Mouse (Mus musculus): ENCODE data around the gene Tgfbi.

Tgfbi gene

GRCm38 (mm10) chr13:56609103-56609856 lies at the start of gene Tgfbi:
TSS of gene Tgfbi (plus strand) at chr13:56609523.
- 4% methylated on average over 36 of the region's 36 CpGs for WGBS

GRCm38 (mm10) chr13:56559841-56560370 lies 49.4 kb upstream of the Tgfbi start:
- 93% methylated on average over 6 of the region's 6 CpGs for WGBS

GRCm38 (mm10) chr13:56561129-56561528 lies 48.2 kb upstream of the Tgfbi start:
- WGBS, result 70% methylated on average over 8 of the region's 8 CpGs

- 31% methylated on average over 6 of the region's 6 CpGs for WGBS
Measured at GRCm38 (mm10) chr13:56563075-56563474, 46.2 kb upstream of the Tgfbi start.

- WGBS, result 62% methylated on average over 10 of the region's 10 CpGs
Measured at GRCm38 (mm10) chr13:56566336-56566735, 43.0 kb upstream of the Tgfbi start.

- 87% methylated on average over 8 of the region's 8 CpGs for WGBS
Measured at GRCm38 (mm10) chr13:56571645-56572044, 37.7 kb upstream of the Tgfbi start.

GRCm38 (mm10) chr13:56575074-56575473 lies 34.2 kb upstream of the Tgfbi start:
- WGBS, result 68% methylated on average over 4 of the region's 4 CpGs

GRCm38 (mm10) chr13:56575701-56576321 lies 33.5 kb upstream of the Tgfbi start:
- WGBS, result 57% methylated on average over 12 of the region's 12 CpGs

- WGBS, result 94% methylated on average over 5 of the region's 5 CpGs
Measured at GRCm38 (mm10) chr13:56578097-56578496, 31.2 kb upstream of the Tgfbi start.

- WGBS, result 56% methylated on average over 5 of the region's 5 CpGs
Measured at GRCm38 (mm10) chr13:56580450-56580849, 28.9 kb upstream of the Tgfbi start.

- WGBS, result 36% methylated on average over 3 of the region's 3 CpGs
Measured at GRCm38 (mm10) chr13:56581512-56581911, 27.8 kb upstream of the Tgfbi start.

GRCm38 (mm10) chr13:56581961-56582434 lies 27.3 kb upstream of the Tgfbi start:
- 18% methylated on average over 6 of the region's 6 CpGs for WGBS

GRCm38 (mm10) chr13:56582720-56583119 lies 26.6 kb upstream of the Tgfbi start:
- WGBS, result 77% methylated on average over 3 of the region's 3 CpGs

GRCm38 (mm10) chr13:56586046-56586445 lies 23.3 kb upstream of the Tgfbi start:
- 84% methylated on average over 3 of the region's 3 CpGs for WGBS

GRCm38 (mm10) chr13:56588454-56589117 lies 20.7 kb upstream of the Tgfbi start:
- WGBS, result 82% methylated on average over 14 of the region's 14 CpGs

GRCm38 (mm10) chr13:56590202-56590601 lies 19.1 kb upstream of the Tgfbi start:
- WGBS, result 78% methylated on average over 5 of the region's 5 CpGs

- WGBS, result 93% methylated on average over 8 of the region's 8 CpGs
Measured at GRCm38 (mm10) chr13:56591191-56591590, 18.1 kb upstream of the Tgfbi start.

GRCm38 (mm10) chr13:56591939-56592338 lies 17.4 kb upstream of the Tgfbi start:
- WGBS, result 64% methylated on average over 2 of the region's 2 CpGs

GRCm38 (mm10) chr13:56593196-56593595 lies 16.1 kb upstream of the Tgfbi start:
- WGBS, result 85% methylated on average over 5 of the region's 5 CpGs

- WGBS, result 57% methylated on average over 7 of the region's 7 CpGs
Measured at GRCm38 (mm10) chr13:56593961-56594391, 15.3 kb upstream of the Tgfbi start.

GRCm38 (mm10) chr13:56595246-56595645 lies 14.1 kb upstream of the Tgfbi start:
- 90% methylated on average over 8 of the region's 8 CpGs for WGBS

GRCm38 (mm10) chr13:56597296-56597695 lies 12.0 kb upstream of the Tgfbi start:
- 78% methylated on average over 4 of the region's 4 CpGs for WGBS

Measured in cerebral cortex, adult 2 months (tissue).